Mouse (Mus musculus) heart, embryonic 13.5 days (tissue): ENCODE measurements around the gene Cyp4f15. TPM values are rescaled to one million over a fixed set of nuclear protein-coding genes. Genes with fewer than 3 reads are reported as not detected.

ENCODE experiments used
- ATAC-seq: fragments of 200-750 bp; cut with Nextera tagmentation; 2 replicates; pipeline ENCODE4 v1.8.0; 2017; ENCODE audit warnings: moderate TSS enrichment; ENCODE audit not compliant: insufficient number of reproducible peaks, low FRiP score, low TSS enrichment; ENCODE audit errors: extremely low read depth
- H3K27ac ChIP-seq: fragments of 300-500 bp; sonication (generic); replicated peaks from 2 replicates; pipeline ENCODE4 v1.5.1; 2015; ENCODE audit warnings: moderate library complexity, mild to moderate bottlenecking, inconsistent platforms
- H3K27me3 ChIP-seq: fragments of 300-500 bp; sonication (generic); replicated peaks from 2 replicates; pipeline ENCODE4 v1.6.1; 2015; ENCODE audit warnings: mild to moderate bottlenecking, inconsistent platforms
- H3K36me3 ChIP-seq: fragments of 300-500 bp; sonication (generic); 2 replicates; pipeline ENCODE4 v1.6.1; 2015; ENCODE audit warnings: mild to moderate bottlenecking, inconsistent platforms
- H3K4me1 ChIP-seq: fragments of 300-500 bp; sonication (generic); 2 replicates; pipeline ENCODE4 v1.6.1; 2015; ENCODE audit warnings: inconsistent platforms
- H3K4me2 ChIP-seq: fragments of 300-500 bp; sonication (generic); 2 replicates; pipeline ENCODE4 v1.6.1; 2015; ENCODE audit warnings: inconsistent platforms, mild to moderate bottlenecking, moderate library complexity
- H3K4me3 ChIP-seq: fragments of 300-500 bp; sonication (generic); 2 replicates; pipeline ENCODE4 v1.5.1; 2015; ENCODE audit warnings: moderate library complexity, mild to moderate bottlenecking, inconsistent platforms
- H3K9ac ChIP-seq: fragments of 300-500 bp; sonication (generic); 2 replicates; pipeline ENCODE4 v1.6.1; 2015; ENCODE audit warnings: inconsistent platforms, mild to moderate bottlenecking, moderate library complexity
- H3K9me3 ChIP-seq: fragments of 300-500 bp; sonication (generic); 2 replicates; pipeline ENCODE4 v1.6.1; 2016; ENCODE audit warnings: inconsistent platforms
- WGBS: fragments of 180-500 bp; shearing (Covaris S2); methylation state at CpG from one replicate; pipeline ENCODE4 v1.1.7; 2015; ENCODE audit warnings: mixed read lengths; 5-methylcytosine and 5-hydroxymethylcytosine counted together
- polyA plus RNA-seq: library from polyadenylated mRNA; unstranded; fragments of >200 nt; fragmentation: Nextera tagmentation; extraction: Ambion mirVana; gene quantifications from 2 replicates; pipeline ENCODE4 v1.2.1, GENCODE M21; 2015

Cyp4f15 gene
- 0.20 and 0.41 TPM in 2 replicates for polyA plus RNA-seq

GRCm38 (mm10) chr17:32685048-32685750 is at the start of gene Cyp4f15:
Gene Cyp4f15 (plus strand): TSS chr17:32685627.
- ATAC-seq, result no peak
- no peak within 1 kb of the TSS for H3K4me3 ChIP-seq
- peaks cover 2% of the 10 kb centered on the region; the same call in 1 of the 2 replicates for H3K4me1 ChIP-seq
- H3K4me2 ChIP-seq, result no peak within 1 kb of the TSS
- 23% methylated on average over 7 of the region's 7 CpGs for WGBS
- H3K27ac ChIP-seq, result no peak within 1 kb of the TSS
- H3K27me3 ChIP-seq, result no peaks in the 10 kb centered on the region
- H3K36me3 ChIP-seq, result no peaks in the 10 kb centered on the region
- no peaks in the 10 kb centered on the region for H3K9me3 ChIP-seq
- H3K9ac ChIP-seq, result no peak within 1 kb of the TSS

GRCm38 (mm10) chr17:32636341-32636740 is 49.1 kb upstream of the Cyp4f15 start:
- H3K4me1 ChIP-seq, result peaks cover 4% of the 10 kb centered on the region
- H3K4me2 ChIP-seq, result no peak overlapping the region
- H3K9me3 ChIP-seq, result no peaks in the 10 kb centered on the region
- H3K4me3 ChIP-seq, result no peak overlapping the region
- 51% methylated on average over 3 of the region's 3 CpGs for WGBS
- ATAC-seq, result no peak
- H3K9ac ChIP-seq, result no peak overlapping the region
- no peaks in the 10 kb centered on the region for H3K36me3 ChIP-seq
- no peaks in the 10 kb centered on the region; the same call in 1 of the 2 replicates for H3K27me3 ChIP-seq
- H3K27ac ChIP-seq, result no peak overlapping the region

- Histone ChIP-seq H3K4me2 (no peak overlapping the region), H3K36me3 (no peaks in the 10 kb centered on the region), H3K27ac (no peak overlapping the region), H3K9ac (no peak overlapping the region), H3K4me3 (no peak overlapping the region), H3K27me3 (no peaks in the 10 kb centered on the region), H3K4me1 (peaks cover 4% of the 10 kb centered on the region), H3K9me3 (no peaks in the 10 kb centered on the region)
- ATAC-seq, result no peak
- WGBS, result 76% methylated on average over 2 of the region's 2 CpGs
Measured at GRCm38 (mm10) chr17:32637151-32637550, 48.3 kb upstream of the Cyp4f15 start.

- H3K4me2 ChIP-seq, result no peak overlapping the region
- H3K27ac ChIP-seq, result no peak overlapping the region
- no peak overlapping the region for H3K9ac ChIP-seq
- no peaks in the 10 kb centered on the region for H3K9me3 ChIP-seq
- no peak overlapping the region for H3K4me3 ChIP-seq
- H3K27me3 ChIP-seq, result no peaks in the 10 kb centered on the region
- no peak for ATAC-seq
- no peaks in the 10 kb centered on the region for H3K36me3 ChIP-seq
- no peaks in the 10 kb centered on the region for H3K4me1 ChIP-seq
- 74% methylated on average over 4 of the region's 4 CpGs for WGBS
Measured at GRCm38 (mm10) chr17:32646631-32647030, 38.8 kb upstream of the Cyp4f15 start.

GRCm38 (mm10) chr17:32653860-32654259 is 31.6 kb upstream of the Cyp4f15 start:
- Histone ChIP-seq H3K4me2 (no peak overlapping the region), H3K4me1 (peaks cover 4% of the 10 kb centered on the region; the same call in 1 of the 2 replicates), H3K9me3 (no peaks in the 10 kb centered on the region), H3K4me3 (no peak overlapping the region), H3K36me3 (no peaks in the 10 kb centered on the region), H3K9ac (no peak overlapping the region), H3K27me3 (no peaks in the 10 kb centered on the region), H3K27ac (no peak overlapping the region)
- WGBS, result 82% methylated on average over 4 of the region's 4 CpGs
- ATAC-seq, result no peak

- Histone ChIP-seq H3K9ac (no peak overlapping the region), H3K36me3 (no peaks in the 10 kb centered on the region), H3K4me2 (no peak overlapping the region), H3K27ac (no peak overlapping the region), H3K4me3 (no peak overlapping the region), H3K4me1 (peaks cover 5% of the 10 kb centered on the region; the same call in 1 of the 2 replicates), H3K9me3 (no peaks in the 10 kb centered on the region), H3K27me3 (no peaks in the 10 kb centered on the region)
- WGBS, result 56% methylated on average over 3 of the region's 3 CpGs
- ATAC-seq, result no peak
Measured at GRCm38 (mm10) chr17:32657041-32657440, 28.4 kb upstream of the Cyp4f15 start.

- ATAC-seq, result no peak
- H3K27ac ChIP-seq, result no peak overlapping the region
- H3K9ac ChIP-seq, result no peak overlapping the region
- H3K36me3 ChIP-seq, result no peaks in the 10 kb centered on the region
- H3K4me3 ChIP-seq, result no peak overlapping the region
- WGBS, result 85% methylated on average over 1 of the region's 1 CpGs
- H3K4me1 ChIP-seq, result peaks cover 5% of the 10 kb centered on the region; the same call in 1 of the 2 replicates
- no peaks in the 10 kb centered on the region for H3K27me3 ChIP-seq
- H3K4me2 ChIP-seq, result no peak overlapping the region
- no peaks in the 10 kb centered on the region for H3K9me3 ChIP-seq
Measured at GRCm38 (mm10) chr17:32658246-32658645, 27.2 kb upstream of the Cyp4f15 start.

GRCm38 (mm10) chr17:32658712-32659111 is 26.7 kb upstream of the Cyp4f15 start, which contains the start of gene Cyp4f40:
Gene Cyp4f40 (plus strand): TSS chr17:32658900.
- peaks cover 5% of the 10 kb centered on the region; the same call in 1 of the 2 replicates for H3K4me1 ChIP-seq
- no peaks in the 10 kb centered on the region for H3K36me3 ChIP-seq
- no peak within 1 kb of the TSS for H3K4me2 ChIP-seq
- H3K9me3 ChIP-seq, result no peaks in the 10 kb centered on the region
- H3K4me3 ChIP-seq, result no peak within 1 kb of the TSS
- H3K9ac ChIP-seq, result no peak within 1 kb of the TSS
- H3K27me3 ChIP-seq, result no peaks in the 10 kb centered on the region
- WGBS, result 31% methylated on average over 2 of the region's 2 CpGs
- no peak for ATAC-seq
- no peak within 1 kb of the TSS for H3K27ac ChIP-seq

GRCm38 (mm10) chr17:32673976-32674375 is 11.5 kb upstream of the Cyp4f15 start:
- Histone ChIP-seq H3K27ac (no peak overlapping the region), H3K27me3 (no peaks in the 10 kb centered on the region), H3K4me2 (no peak overlapping the region), H3K4me3 (no peak overlapping the region), H3K4me1 (no peaks in the 10 kb centered on the region), H3K9ac (no peak overlapping the region), H3K9me3 (no peaks in the 10 kb centered on the region), H3K36me3 (no peaks in the 10 kb centered on the region)
- ATAC-seq, result no peak
- 61% methylated on average over 7 of the region's 7 CpGs for WGBS

- peak overlapping the region; percentile 10; the same call in 1 of the 2 replicates for H3K4me3 ChIP-seq
- ATAC-seq, result no peak
- WGBS, result 25% methylated on average over 21 of the region's 21 CpGs
- no peaks in the 10 kb centered on the region for H3K9me3 ChIP-seq
- no peaks in the 10 kb centered on the region for H3K27me3 ChIP-seq
- no peaks in the 10 kb centered on the region for H3K36me3 ChIP-seq
- peak overlapping the region; percentile 37 for H3K4me2 ChIP-seq
- H3K4me1 ChIP-seq, result no peaks in the 10 kb centered on the region
- H3K9ac ChIP-seq, result no peak overlapping the region
- H3K27ac ChIP-seq, result no peak overlapping the region
Measured at GRCm38 (mm10) chr17:32676040-32676635, 9.3 kb upstream of the Cyp4f15 start.

GRCm38 (mm10) chr17:32680404-32680803 is 5.0 kb upstream of the Cyp4f15 start:
- H3K9me3 ChIP-seq, result no peaks in the 10 kb centered on the region
- no peak overlapping the region for H3K9ac ChIP-seq
- WGBS, result 37% methylated on average over 2 of the region's 2 CpGs
- no peak overlapping the region for H3K27ac ChIP-seq
- no peak overlapping the region for H3K4me2 ChIP-seq
- no peak overlapping the region for H3K4me3 ChIP-seq
- no peak for ATAC-seq
- H3K36me3 ChIP-seq, result no peaks in the 10 kb centered on the region
- peaks cover 2% of the 10 kb centered on the region; the same call in 1 of the 2 replicates for H3K4me1 ChIP-seq
- no peaks in the 10 kb centered on the region for H3K27me3 ChIP-seq
